Mouse (Mus musculus) hindbrain, embryonic 13.5 days (tissue): Measurements from ENCODE around the gene Bub3. TPM values are rescaled to one million over a fixed set of nuclear protein-coding genes. Genes with fewer than 3 reads are reported as not detected.

Experiments
- polyA plus RNA-seq: library from polyadenylated mRNA; unstranded; fragments of >200 nt; fragmentation: Nextera tagmentation; extraction: Ambion mirVana; gene quantifications from 2 replicates; pipeline ENCODE4 v1.2.1, GENCODE M21; 2015

The Bub3 gene
- polyA plus RNA-seq, 1 experiment from 2014 or later, result 178 TPM

Other genes with a start within 250 kb of the Bub3 start
- not detected in 2 replicates for gene Cuzd1, start 237.9 kb upstream of the Bub3 start, polyA plus RNA-seq
- gene Fam24b, start 230.7 kb upstream of the Bub3 start, polyA plus RNA-seq, result not detected in 2 replicates
- gene Fam24a, start 226.4 kb upstream of the Bub3 start, polyA plus RNA-seq, result not detected in 2 replicates
- 22.9 and 30.0 TPM in 2 replicates for gene 2310057M21Rik, start 197.5 kb upstream of the Bub3 start, polyA plus RNA-seq
- 42.7 and 46.4 TPM in 2 replicates for gene Pstk, start 189.1 kb upstream of the Bub3 start, polyA plus RNA-seq
- gene Ikzf5, start 149.7 kb upstream of the Bub3 start, polyA plus RNA-seq, result 13.1 and 14.9 TPM in 2 replicates
- 98.6 and 99.7 TPM in 2 replicates for gene Acadsb, start 149.6 kb upstream of the Bub3 start, polyA plus RNA-seq
- gene Hmx3, start 17.4 kb upstream of the Bub3 start, polyA plus RNA-seq, result 1.3 and 1.6 TPM in 2 replicates
- 2.4 and 3.3 TPM in 2 replicates for gene Hmx2, start 11.4 kb upstream of the Bub3 start, polyA plus RNA-seq